Mouse (Mus musculus): ENCODE data around the gene Trhr2.

GRCm38 (mm10) chr8:122357202-122357601, 3.3 kb downstream of the Trhr2 start:
- no peak for TF ChIP-seq POLR2A (IDR thresholded peaks at IDR 0.05; ENCODE audit: insufficient read depth, low read depth, low read length)
- TF ChIP-seq CTCF (IDR thresholded peaks at IDR 0.05; ENCODE audit: insufficient read depth, low read depth, low read length), result no peak

All from olfactory bulb, adult 2 months (tissue).